Mouse (Mus musculus) liver, postnatal 0 days (tissue): ENCODE measurements around the gene Bloc1s4. TPM values are rescaled to one million over a fixed set of nuclear protein-coding genes. Genes with fewer than 3 reads are reported as not detected.

Experiments used
- ATAC-seq: fragments of 200-750 bp; cut with Nextera tagmentation; 2 replicates; pipeline ENCODE4 v1.8.0; 2017; ENCODE audit warnings: mild to moderate bottlenecking, moderate library complexity
- DNase-seq: peaks from one replicate; pipeline ENCODE4 v3.0.0-alpha.2; 2016
- H3K27ac ChIP-seq: fragments of 300-500 bp; sonication (generic); 2 replicates; pipeline ENCODE4 v1.5.1; 2014; ENCODE audit warnings: antibody characterized with exemption, moderate library complexity, mild to moderate bottlenecking, low read depth
- H3K27me3 ChIP-seq: fragments of 300-500 bp; sonication (generic); 2 replicates; pipeline ENCODE4 v1.6.1; 2014; ENCODE audit warnings: low read length, control low read depth, mixed read lengths; ENCODE audit not compliant: insufficient read depth
- H3K36me3 ChIP-seq: fragments of 300-500 bp; sonication (generic); replicated peaks from 2 replicates; pipeline ENCODE4 v1.6.1; 2014; ENCODE audit warnings: mild to moderate bottlenecking, control low read depth, low read length, moderate library complexity, mixed read lengths; ENCODE audit not compliant: insufficient read depth
- H3K4me1 ChIP-seq: fragments of 300-500 bp; sonication (generic); 2 replicates; pipeline ENCODE4 v1.6.1; 2014; ENCODE audit warnings: antibody characterized with exemption, mild to moderate bottlenecking, control low read depth; ENCODE audit not compliant: insufficient read depth
- H3K4me2 ChIP-seq: fragments of 300-500 bp; sonication (generic); 2 replicates; pipeline ENCODE4 v1.6.1; 2014; ENCODE audit warnings: low read depth, mild to moderate bottlenecking, low read length, moderate library complexity, mixed read lengths
- H3K4me3 ChIP-seq: fragments of 300-500 bp; sonication (generic); 2 replicates; pipeline ENCODE4 v1.5.1; 2014; ENCODE audit warnings: low read depth, low read length
- H3K9ac ChIP-seq: fragments of 300-500 bp; sonication (generic); replicated peaks from 2 replicates; pipeline ENCODE4 v1.6.1; 2014; ENCODE audit warnings: mild to moderate bottlenecking, moderate library complexity
- H3K9me3 ChIP-seq: fragments of 300-500 bp; sonication (generic); 2 replicates; pipeline ENCODE4 v1.6.1; 2016; ENCODE audit warnings: mild to moderate bottlenecking, control low read depth, low read length, mixed read lengths
- CTCF ChIP-seq: sonication (generic); IDR thresholded peaks from 2 replicates; pipeline ENCODE4 v1.5.1; 2016; ENCODE audit warnings: antibody characterized with exemption, low read depth
- EP300 ChIP-seq: IDR thresholded peaks from 2 replicates; pipeline ENCODE4 v1.6.1; 2016; ENCODE audit warnings: antibody characterized with exemption, low read depth, mild to moderate bottlenecking
- WGBS: fragments of 180-500 bp; shearing (Covaris S2); extraction: QIAGEN DNeasy Blood & Tissue Kit; methylation state at CpG from one replicate; pipeline ENCODE4 v1.1.7; 2014; ENCODE audit not compliant: insufficient replicate concordance; 5-methylcytosine and 5-hydroxymethylcytosine counted together
- polyA plus RNA-seq: library from polyadenylated mRNA; unstranded; fragments of >200 nt; fragmentation: Nextera tagmentation; extraction: Ambion mirVana; gene quantifications from 2 replicates; pipeline ENCODE4 v1.2.1, GENCODE M21; 2015

Bloc1s4 gene
- polyA plus RNA-seq, 1 experiment from 2014 or later: 14.6 TPM

DNA sequence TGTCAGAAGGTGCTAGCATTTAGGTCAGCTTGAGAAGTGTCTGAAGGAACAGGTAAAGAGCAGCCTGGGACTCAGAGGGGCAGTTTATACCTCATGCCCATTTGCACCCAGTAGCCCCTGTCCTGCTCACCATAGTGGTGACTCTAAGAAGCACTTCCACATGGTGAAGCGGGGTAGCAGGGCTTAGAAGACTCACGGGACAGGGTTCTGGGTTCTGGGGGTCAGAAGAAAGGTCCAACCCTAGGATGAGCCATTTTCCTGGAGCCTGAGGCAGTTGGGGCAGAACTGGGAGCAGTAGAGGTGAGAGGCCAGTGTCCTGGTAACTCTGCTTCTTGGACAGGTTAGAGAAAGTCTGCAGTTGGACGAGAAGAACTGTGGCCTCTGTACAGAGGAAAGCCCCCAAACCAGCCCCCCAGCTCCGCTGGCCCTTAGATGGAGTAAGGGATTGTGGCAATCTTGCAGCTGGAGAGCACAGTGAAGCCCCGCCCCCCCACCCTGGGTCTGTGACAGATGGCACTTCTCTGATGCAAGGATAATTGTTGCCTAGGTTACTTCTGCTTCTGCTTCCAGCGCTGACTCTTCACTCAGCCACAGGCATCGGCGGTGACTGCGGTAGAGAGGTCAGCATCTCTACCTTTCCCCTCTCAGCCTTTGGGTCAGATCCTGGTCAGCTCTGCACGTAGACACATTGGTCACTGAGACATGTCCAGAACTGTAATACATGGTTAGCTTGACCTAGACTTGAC lies 18.7 kb upstream of the Bloc1s4 start:
- no peak overlapping the region for H3K4me3 ChIP-seq
- no peak overlapping the region for H3K9ac ChIP-seq
- no peaks in the 10 kb centered on the region for H3K9me3 ChIP-seq
- no peaks in the 10 kb centered on the region for H3K27me3 ChIP-seq
- no peak for ATAC-seq
- WGBS: 21% methylated on average over 10 of the region's 10 CpGs
- no peak overlapping the region for H3K4me2 ChIP-seq
- no peak for TF ChIP-seq CTCF
- no peak for TF ChIP-seq EP300
- no peaks in the 10 kb centered on the region for H3K36me3 ChIP-seq
- peaks cover 6% of the 10 kb centered on the region; the same call in 1 of the 2 replicates for H3K4me1 ChIP-seq
- H3K27ac ChIP-seq: no peak overlapping the region
- peak; percentile 22 for DNase-seq

DNA sequence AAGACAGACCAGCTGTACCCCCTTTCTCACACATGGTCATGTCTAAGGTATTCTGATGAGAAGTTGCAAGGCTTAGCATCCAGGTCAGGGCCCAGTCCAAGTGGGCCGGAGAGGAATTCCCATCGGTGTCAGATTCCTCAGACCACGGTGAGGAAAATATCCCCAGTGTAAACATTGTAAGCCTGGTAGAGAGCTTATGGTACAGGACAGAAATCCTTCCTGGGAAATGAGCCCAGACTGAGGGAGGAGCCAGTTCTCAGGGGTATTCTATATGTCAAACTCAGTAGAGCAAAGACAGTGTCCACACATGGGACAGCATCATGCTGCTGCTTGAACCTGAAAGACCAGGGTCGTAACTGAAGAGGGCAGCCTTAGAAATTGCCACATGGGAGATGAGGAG lies 11.4 kb upstream of the Bloc1s4 start:
- no peak overlapping the region for H3K27ac ChIP-seq
- H3K27me3 ChIP-seq: no peaks in the 10 kb centered on the region
- TF ChIP-seq CTCF (no peak), EP300 (no peak)
- peaks cover 6% of the 10 kb centered on the region; the same call in 1 of the 2 replicates for H3K4me1 ChIP-seq
- no peak overlapping the region for H3K9ac ChIP-seq
- H3K4me2 ChIP-seq: no peak overlapping the region
- no peak for ATAC-seq
- H3K4me3 ChIP-seq: no peak overlapping the region
- no peak for DNase-seq
- H3K36me3 ChIP-seq: no peaks in the 10 kb centered on the region
- 69% methylated on average over 4 of the region's 4 CpGs for WGBS
- no peaks in the 10 kb centered on the region for H3K9me3 ChIP-seq

DNA sequence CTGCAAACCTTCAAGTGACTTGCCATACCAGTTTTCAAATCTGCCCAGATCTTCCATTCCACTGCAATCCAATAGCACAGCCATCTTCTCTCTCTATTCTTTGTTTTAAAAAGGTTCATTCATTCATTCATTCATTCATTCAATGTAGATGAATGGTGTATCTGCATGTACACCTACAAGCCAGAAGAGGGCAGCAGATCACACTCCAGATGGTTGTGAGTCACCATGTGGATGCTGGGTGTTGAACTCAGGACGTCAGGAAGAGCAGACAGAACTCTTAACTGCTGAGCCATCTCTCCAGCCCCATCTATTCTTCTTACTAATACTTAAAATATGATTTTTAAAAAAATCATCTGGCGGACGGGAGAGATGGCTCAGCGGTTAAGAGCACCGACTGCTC lies 8.6 kb upstream of the Bloc1s4 start:
- no peak for TF ChIP-seq EP300
- peak; percentile 79 for TF ChIP-seq CTCF
- Histone ChIP-seq H3K4me3 (no peak overlapping the region), H3K9me3 (no peaks in the 10 kb centered on the region), H3K27me3 (no peaks in the 10 kb centered on the region), H3K4me1 (no peaks in the 10 kb centered on the region), H3K36me3 (no peaks in the 10 kb centered on the region), H3K9ac (no peak overlapping the region), H3K4me2 (no peak overlapping the region), H3K27ac (no peak overlapping the region)
- ATAC-seq (no peak), DNase-seq (no peak)
- 71% methylated on average over 5 of the region's 5 CpGs for WGBS

DNA sequence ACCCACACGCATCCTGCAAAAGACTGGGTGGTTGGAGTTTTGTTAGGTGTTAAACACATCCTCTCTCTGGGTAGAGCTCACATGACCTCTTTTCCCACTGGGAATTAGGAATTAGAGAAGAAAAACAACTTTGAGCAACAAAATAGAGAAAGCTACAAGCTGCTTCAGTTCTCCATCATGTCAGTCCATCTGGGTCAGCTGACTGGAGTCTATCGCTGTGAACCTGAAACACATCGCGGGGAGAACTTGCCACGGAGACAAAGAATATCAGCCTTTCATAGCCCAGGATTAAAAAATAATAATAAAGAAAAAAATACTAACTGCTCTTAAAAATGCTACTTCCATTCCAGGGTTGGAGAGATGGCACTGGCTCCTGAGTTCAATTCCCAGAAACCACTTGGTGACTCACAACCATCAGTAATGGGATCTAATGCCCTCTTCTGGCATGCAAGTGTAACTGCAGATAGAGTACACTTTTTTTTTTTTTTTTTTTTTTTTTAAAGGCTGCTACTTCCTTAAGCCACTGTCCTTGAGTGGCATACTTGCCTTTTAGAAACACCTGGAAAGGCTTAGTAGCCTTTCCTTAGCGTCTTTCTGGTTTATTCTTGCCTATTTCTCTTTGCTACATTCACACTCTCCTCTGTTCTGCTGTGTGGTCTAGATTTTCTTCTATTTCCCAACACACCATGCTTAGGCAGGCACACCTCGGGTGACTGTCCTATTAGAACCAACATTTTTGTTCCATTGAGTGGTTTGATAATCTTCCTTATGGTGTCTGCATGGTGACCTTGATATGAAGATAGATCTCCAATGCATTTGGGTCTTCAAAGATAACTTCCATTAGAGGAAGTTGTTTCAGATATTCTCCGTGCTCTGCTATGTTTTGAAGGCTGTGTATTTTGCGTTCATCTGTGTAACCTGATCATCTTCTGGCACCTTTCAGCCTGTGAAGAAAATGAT lies 1.9 kb upstream of the Bloc1s4 start:
- Histone ChIP-seq H3K4me2 (no peak overlapping the region), H3K27me3 (no peaks in the 10 kb centered on the region), H3K27ac (no peak overlapping the region), H3K9ac (no peak overlapping the region), H3K4me3 (no peak overlapping the region), H3K36me3 (no peaks in the 10 kb centered on the region), H3K4me1 (peaks cover 12% of the 10 kb centered on the region), H3K9me3 (no peaks in the 10 kb centered on the region)
- DNase-seq: no peak
- 63% methylated on average over 9 of the region's 9 CpGs for WGBS
- TF ChIP-seq EP300 (no peak), CTCF (peak; percentile 70)
- no peak for ATAC-seq

DNA sequence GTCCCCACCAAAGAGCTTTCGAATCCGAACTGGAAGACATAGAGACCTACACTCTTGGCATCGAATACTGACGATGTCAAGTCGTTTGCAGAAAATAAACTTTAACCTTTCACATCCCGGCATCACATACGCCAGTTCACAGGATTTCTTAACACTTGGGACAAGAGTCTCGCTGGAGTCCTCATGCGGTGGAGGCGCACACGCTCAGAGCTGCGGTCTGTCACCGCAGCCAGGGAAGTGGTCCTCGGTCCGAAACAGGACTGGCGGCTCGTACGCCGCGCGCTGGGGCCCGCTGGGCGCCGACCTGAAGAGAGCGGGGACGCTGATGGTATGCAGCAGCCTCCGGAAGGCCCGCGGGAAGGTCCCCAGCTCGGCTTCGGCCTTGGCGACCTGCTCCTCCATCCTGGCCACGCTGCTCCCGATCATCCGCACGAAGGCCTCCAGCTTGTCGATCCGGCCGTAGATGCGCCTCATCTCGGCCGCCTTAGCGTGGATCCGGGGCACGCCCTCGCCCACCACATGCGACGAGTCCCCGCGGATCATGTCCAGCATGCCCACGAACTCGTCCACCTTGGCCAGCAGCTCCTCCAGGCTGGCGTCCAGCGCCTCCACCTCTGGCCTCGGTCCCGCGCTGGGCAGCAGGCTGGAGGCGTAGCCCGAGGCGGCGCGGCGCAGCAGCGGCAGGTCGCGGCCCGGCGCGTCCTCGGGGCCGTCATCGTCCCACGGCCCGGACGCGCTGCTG lies 485 bp downstream of the Bloc1s4 start:
- DNase-seq (no peak), ATAC-seq (peak; percentile 80)
- no peak for TF ChIP-seq EP300
- TF ChIP-seq CTCF: no peak
- no peaks in the 10 kb centered on the region for H3K27me3 ChIP-seq
- H3K27ac ChIP-seq: peak overlapping the region; percentile 55
- peaks cover 12% of the 10 kb centered on the region for H3K4me1 ChIP-seq
- no peaks in the 10 kb centered on the region for H3K36me3 ChIP-seq
- WGBS: under 1% methylated on average over 75 of the region's 76 CpGs
- peak overlapping the region; percentile 95 for H3K4me2 ChIP-seq
- H3K9me3 ChIP-seq: no peaks in the 10 kb centered on the region
- H3K9ac ChIP-seq: peak overlapping the region; percentile 92
- peak overlapping the region; percentile 98 for H3K4me3 ChIP-seq
